Mouse (Mus musculus) CH12F3 (cell line): ENCODE data around the gene Hipk4.

Experiments used
- in situ Hi-C: fragments of 300-500 bp; cut with MboI; formaldehyde crosslinking; loops from 2 replicates; pipeline ENCODE4 v1.14.3; 2020; ENCODE audit warnings: low sequenced_read_pairs

Gene Hipk4

DNA sequence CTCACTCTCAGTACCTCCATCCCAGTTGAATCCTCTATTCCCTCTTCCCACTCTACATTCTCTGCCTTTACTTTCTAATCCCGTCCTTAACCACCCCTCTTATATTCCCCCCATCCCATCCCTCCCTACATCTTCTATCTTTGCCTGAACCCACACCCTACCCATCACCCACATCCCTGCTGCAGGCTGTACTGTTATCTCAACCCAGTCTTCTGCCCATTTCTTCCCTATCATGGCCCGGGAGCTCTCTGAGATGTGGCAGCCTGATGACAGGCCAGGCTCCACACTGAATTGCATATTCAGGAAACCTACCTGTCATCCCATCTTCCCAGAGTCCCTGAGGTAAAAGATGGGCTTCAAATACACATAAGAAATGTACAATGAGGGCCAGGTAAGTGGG lies 15.7 kb downstream of the Hipk4 start:
- in situ Hi-C loops = no loop called here

DNA sequence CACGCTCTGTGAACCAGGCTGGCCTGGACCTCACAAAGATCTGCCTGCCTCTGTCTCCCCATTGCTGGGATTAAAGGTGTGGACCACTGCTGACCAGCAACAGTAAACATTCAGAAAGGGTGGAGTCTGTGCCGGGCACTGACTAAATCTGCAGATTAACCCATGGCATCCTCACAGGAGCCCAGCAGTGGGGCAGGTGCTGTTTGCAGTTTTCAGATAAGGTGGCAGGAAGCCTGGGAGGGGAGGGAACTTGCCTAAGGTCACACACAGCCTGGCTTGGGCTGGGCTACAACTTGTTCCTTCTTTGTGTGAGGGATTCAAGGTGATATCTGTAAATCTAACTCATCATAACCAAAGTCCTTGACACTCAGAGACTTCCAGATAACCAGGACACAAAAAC lies 17.5 kb downstream of the Hipk4 start:
- in situ Hi-C loops = no loop called here

DNA sequence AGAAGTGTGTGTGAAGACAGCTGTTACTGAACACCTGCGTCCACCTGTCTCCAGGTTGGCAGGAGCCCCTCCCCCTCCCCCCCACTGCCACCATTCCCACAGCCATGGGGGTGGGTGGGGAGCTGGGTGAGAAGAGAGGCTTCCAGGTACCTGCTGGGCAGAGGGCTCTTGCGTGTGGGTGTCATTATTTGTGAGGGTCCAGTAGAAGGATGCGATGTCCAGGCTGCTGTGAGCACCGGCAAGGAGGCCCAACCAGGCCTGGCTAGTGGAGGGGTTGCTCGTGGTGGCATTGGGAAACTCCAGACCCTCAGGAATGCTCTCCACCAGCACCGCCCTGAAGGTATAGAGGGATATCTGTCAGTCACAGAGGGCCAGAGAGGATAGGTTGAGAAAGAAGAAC lies 17.9 kb downstream of the Hipk4 start:
- in situ Hi-C loops = no loop called here

DNA sequence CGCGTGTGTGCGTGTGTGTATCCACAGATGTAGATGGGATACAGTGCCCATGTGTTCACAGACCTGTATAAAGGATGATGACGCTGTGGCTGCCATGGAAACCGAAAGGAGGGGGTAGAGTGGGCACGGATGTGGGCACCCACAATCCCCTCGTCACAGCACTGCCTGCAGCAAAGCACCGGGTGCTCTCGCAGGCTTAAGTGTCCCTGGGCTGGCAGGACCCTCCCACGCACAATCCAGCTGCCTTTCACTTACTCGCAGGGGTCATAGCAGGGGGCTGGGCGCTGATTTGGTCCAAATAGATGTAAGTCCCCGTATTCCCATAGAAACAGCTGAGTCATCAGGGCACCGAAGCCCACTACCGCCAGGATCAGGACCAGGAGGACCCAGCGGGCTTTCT lies 18.4 kb downstream of the Hipk4 start:
- in situ Hi-C loops = no loop called here

DNA sequence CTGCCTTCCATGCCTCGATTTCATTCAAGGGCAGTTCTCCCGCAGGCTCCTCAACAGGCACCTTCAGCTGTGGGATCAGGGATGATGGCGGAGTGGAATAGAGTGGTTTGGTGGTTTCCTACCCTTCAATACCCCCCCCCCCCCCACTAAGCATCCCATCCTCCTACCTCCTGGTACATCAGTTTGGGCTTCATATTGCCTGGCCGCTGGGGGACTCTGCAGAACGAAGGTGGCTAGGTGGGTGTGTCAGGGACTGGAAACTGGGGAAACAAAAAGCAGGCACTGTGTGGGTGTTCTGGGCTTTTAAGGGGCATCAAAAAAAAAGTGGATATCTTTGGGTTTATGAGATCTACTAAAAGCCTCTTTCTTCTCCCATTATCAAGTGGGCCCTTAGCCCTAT lies 18.9 kb downstream of the Hipk4 start:
- in situ Hi-C loops = no loop called here

DNA sequence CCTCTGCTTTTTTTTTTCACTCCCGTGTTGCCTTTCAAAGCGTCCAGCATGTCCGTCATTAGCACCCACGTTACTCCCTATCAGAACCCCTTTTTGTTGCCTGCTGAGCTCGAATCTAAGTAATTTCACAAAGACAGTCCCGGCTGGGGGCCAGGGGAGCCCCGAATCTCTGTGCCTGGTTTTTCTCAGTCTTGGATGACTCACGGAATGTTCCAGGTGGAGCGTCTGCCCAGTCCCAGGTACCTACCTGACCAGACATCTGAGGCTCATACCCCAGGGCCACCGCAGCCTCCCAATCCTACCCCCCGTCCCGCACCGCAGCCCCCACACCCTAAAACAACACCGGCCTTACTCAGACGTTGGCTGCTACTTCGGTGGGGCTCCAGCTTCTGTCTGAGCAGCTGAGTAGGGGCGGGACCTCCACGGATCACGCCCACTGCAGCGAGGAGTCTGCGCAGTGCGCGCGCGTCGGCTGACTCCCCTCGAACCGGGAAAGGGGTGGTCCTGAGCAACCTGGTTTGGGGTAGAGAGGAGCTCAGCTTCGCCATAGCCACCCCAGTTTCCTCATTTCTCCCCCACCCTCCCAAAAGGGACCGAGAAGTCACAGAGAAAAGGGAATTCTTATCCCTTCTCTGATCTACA lies 19.4 kb downstream of the Hipk4 start:
- in situ Hi-C loops = no loop called here

DNA sequence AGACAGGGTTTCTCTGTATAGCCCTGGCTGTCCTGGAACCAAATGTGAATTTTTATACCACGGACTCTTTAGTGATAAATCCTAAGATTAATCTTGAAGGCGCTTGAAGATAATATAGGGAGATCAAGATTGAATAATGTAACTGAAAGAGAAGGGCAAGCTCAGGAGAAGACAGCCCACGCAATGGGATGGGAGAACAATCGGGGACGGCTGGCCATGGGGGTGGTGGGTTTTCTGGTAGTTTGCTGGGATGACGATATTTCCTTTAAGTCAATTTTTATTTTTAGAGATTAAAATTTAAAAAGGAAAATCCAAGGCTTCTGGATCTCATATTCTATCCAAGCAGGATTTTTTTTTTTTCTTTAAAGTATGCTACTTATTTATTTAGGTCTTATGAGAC lies 20.0 kb downstream of the Hipk4 start:
- in situ Hi-C loops = no loop called here

DNA sequence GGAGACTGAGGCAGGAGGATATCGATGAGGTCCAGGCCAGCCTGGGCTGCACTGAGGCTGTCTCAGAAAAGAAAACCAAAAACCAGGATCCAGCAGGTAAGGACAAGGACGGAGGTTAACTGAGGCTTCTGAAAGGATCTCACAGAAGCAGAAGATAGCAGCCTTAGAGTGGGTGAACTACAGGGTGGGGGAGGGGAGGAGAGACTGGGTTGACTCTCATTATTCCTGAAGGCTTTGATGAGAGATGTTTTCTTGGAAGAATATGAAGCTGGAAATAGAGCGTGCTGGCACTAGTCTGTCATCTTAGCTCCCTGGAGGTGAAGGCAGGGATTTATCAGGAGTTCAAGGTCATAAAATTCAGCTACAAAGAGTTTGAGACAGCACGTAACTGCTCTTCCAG lies 20.8 kb downstream of the Hipk4 start:
- in situ Hi-C loops = no loop called here

DNA sequence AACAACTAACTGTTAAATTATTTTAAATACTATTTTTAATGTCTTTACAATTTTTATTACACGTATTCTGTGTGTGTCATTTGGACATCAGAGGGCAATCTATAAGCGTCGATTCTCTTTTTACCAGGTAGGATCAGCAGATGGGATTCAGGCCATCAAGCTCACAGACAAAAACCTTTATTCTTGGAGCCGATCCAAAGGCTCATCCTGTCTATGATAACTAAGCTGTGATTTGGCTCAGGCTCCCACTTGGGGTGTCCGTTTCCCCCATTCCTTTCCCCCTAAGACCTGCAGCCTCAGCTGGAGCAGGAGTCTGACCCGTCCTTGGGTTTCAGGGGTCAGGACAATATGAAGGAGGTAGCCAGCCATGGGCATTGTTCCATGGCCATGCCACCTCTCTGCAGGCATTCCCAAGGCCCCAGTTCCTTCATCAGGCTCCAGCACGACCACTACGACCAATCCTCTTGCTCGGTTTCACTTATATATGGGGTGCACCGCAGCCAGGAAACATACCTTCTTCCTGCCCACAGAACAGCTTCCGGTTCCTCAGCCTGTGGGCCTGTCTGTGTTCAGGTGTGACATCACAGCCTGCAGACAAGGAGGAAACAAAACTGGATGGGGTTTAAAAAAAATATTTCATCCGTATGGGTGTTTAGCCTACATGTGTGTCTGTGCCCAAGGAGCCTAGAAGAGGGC lies 21.8 kb downstream of the Hipk4 start:
- in situ Hi-C loops = no loop called here

DNA sequence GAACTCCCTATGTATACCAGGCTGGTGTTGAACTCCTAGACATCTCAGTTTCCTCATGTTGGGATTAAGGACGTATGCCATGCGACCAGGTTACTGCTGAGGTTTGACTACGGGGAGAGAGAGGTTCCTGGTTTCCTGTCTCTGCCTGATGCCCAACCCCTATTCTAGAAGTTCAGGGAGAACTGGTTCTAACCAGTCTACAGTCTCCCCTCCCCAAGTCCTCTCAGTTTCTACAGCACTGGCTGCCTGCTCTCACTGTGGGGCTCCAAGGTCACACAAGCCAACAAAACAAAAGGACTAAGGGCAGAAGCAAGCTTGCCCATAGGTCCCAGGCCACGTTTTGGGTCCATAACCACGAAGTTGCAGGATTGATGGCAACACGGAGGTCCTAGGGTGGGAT lies 26.5 kb downstream of the Hipk4 start:
- in situ Hi-C loops = no loop called here

DNA sequence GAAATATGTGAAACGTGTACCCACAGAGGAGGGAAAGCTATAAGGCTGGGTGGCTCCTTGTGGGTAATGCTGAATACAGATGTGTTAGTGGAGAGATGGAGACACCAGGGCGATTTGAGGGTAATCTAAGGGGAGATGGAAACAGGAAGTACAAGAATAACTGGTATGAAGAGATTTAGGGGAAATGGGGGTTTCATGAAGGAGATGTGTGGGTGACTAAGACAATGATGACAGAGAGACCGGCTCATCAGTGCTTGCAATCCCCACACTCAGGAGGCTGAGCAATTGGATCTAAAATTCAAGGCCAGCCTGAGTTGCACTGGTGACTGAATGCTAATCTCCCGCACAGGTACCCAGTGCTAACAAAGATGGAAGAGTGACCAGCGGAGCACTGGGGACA lies 29.0 kb downstream of the Hipk4 start:
- in situ Hi-C loops = no loop called here

DNA sequence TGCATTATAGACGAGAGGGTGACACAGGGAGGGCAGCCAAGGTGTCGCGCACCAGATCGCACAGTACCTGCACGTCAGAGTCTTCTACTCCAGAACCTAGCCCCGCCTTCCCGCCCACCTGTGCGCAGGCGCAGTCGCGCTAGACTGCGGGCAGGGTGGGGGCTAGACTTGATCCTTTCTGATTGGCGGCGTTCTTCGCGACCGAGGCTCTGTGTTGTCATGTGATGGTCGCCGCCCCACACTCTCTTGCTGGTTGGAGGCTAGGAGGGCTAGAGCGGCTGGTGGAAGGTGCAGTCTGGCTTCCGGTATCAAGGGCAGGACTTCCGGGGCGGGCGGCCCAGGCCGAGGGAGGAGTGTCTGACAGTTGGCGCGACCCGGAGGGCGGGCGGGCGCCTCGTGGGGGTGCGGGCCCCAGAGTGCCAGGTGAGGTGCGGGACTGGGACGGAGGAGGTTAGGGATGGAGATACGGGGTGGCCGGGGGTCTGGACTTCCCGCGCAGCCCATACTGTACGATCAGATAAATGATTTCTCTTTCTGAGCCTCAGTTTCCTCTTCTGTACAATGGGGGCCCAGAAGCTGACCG lies 30.0 kb downstream of the Hipk4 start, which contains the start of the genes Pld3 and 2310022A10Rik:
Pld3 (minus strand) TSS at position 288 of the 583 bp plus-strand sequence.
2310022A10Rik (plus strand) TSS at position 303 of the 583 bp plus-strand sequence.
- in situ Hi-C loops = no loop called here

DNA sequence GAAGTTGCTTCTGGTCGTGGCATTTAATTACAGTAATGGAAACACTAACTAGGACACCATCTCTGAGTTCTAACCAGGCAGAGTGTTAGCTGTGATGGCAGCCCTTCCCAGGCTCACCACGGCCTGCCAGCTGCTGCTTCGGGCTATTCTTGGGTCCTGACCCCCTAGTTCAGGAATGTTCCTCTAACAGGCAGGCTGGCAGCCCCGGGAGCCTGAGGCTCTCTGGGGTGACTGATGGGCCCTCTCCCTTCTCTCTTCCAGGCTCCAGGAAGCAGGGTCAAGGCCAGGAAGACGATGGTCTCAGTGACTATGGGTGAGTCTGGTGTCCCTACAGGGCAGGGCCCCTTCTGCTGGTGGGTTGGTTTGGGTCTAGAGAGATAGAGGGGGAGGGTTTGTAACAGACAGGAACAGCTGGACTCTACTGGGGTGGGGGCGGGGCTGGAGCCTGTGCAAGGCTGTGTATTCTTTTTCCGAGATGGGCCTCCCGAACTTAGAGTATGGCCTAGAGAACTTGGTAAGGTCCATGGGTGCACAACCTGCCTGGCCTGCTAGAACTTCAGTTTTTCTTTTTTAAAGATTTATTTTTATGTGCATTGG lies 37.3 kb downstream of the Hipk4 start:
- in situ Hi-C loops = no loop called here

DNA sequence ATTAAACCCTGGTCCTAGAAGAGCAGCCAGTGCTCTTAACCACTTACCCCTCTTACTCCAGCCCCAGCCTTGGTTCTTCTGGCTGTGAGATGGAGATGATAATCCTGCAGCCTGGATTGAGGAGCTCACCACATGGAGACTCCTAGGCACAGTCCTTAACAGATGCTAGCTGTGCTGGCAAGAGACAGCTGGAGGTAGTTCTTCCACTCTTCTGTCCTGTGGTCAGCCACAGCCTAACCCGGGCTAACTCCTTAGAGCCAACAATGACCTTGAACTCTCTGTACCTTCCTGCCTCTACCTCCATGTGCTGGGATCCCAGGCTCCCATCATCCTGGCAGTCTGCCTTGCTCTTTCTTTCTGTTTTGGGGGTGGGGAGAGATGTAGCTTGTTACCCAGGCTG lies 37.9 kb downstream of the Hipk4 start:
- in situ Hi-C loops = no loop called here

DNA sequence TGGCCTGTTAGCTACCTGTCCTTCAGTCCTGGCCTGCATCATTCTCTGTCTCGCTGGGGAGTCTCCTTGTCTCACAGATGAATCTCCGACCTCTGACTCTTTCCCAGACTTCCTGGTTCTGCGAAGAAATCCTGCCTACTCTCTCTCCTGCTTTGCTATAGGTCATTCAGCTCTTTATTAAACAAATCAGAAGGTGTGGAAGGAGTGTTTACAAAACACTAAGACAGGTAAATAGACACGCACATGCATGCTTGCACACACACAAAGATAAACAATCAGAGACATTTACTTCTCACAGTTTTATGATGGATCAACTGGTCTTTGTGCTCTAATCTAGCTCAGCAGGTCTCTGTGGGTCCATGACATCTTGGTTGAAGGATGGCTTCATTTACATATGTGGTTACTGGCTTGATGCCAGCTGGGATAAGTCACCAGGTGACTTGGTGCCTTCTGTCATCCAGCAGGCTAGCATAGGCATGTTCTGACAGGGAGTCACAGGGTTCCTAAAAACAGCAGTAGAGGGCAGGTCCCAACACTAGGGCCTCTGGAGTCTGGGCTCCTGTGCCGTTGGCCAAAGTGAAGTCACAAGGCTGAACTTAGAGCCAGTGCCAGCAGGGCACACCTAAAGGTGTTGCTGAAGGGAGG lies 46.6 kb downstream of the Hipk4 start:
- in situ Hi-C loops = no loop called here

DNA sequence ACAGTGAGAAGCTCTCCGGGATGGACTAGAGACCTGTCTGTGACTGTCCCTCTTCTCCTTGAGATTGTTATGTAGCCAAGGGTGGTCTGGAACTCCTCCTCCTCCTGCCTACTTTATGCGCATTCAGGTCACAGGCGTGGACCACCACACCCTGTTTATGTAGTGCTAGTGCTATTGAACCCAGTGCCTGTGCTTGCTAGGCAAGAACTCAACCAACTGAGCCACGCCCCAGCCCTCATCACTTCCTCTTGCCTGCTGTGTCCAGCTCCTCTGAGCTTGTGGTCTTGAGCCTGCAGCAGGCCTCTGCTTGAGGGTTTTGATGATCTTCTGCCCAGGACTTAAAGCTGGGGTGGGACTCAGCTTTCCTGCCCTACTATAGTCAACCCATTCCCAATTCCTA lies 49.1 kb downstream of the Hipk4 start:
- in situ Hi-C loops = no loop called here

DNA sequence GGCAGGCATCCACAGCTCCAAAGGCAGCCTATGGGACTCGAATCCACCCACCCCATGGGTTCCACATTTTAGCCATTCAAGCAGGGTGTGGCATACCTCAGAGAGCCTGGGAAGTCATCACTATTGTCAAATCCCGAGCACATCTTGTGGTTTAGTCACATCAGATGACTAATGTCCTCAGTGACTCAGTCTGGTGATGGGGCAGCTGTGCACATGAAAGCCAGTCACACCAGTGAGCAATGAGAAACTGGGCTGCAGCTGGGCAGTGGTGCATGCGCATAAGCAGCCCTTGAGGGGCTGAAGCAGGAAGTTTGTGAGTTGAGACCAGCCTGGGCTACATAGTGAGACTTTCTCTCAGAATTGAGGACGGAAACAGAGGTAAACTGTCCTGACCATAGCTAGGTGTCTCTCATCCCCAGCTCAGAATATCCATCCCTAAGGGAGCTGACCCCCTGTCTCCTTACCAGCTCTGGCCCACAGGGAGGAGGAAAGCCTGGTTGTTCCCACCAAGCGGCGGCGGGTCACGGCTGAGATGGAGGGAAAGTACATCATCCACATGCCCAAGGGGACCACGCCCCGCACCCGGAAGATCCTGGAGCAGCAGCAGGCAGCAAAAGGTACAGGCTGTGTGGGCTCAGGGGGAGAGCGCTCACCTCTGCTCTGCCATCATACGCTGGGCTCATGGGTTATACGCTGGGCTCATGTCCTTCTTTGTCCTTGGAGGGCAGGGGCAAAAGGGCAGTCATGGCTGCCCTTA lies 51.2 kb downstream of the Hipk4 start:
- in situ Hi-C loops = no loop called here

DNA sequence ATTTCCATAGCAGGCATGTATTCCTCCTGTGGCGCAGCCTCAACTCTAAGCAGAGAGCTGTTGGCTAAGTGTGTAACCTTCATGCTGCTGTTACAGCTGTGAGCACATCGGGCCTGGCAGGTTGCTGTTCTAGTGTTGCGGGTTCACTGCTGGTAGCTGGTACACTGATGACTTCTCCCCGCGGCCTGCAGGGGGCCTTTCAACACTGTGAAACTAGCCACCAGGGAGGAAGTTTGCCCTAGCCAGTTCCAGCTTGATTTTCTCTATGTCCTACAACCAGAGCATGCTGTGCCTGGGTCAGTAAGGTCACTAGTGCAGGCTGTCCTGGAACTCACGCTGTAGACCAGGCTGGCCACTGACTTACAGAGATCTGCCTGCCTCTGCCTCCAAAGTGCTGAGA lies 53.8 kb downstream of the Hipk4 start:
- in situ Hi-C loops = no loop called here

DNA sequence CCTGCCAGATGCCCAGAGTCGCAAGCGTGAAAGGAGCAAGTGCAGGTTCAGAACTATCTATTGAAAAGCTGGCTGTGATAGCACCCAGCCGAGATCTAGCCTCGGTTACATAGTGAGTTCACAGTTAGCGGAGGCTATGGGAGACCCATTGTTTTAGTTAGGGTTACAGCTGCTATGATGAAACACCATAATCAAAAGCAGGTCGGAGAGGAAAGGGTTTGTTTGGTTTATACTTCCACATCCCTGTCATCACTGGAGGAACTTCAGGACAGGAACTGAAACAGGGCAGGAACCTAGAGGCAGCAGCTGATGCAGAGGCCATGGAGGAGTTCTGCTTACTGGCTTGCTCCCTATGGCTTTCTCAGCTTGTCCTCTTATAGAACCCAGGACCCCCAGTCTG lies 54.5 kb downstream of the Hipk4 start:
- in situ Hi-C loops = no loop called here

DNA sequence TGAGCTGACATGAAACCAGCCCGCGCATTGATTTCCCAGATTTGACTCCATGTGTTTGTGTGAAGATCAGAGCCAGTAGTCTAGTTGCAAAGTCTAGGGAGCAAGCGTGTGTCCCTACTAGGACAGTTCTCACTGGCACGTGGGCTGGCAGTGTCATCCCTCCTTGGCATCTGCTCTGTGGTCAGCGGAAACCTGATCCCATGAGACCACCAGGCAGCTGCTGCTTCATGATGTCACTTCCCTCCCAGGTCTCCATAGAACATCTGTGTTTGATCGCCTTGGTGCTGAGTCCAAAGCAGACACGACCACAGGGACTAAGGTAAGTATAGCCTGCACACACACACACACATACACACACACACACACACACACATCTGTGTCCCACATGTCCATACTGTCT lies 55.4 kb downstream of the Hipk4 start:
- in situ Hi-C loops = no loop called here
